Mouse (Mus musculus) myocyte (in vitro differentiated cells): Measurements from ENCODE around the gene Rell1. TPM values are rescaled to one million over a fixed set of nuclear protein-coding genes. Genes with fewer than 3 reads are reported as not detected.

Experiments used
- H3K27me3 ChIP-seq: one replicate; pipeline ENCODE4 v1.6.1; 2011; ENCODE audit not compliant: control insufficient read depth, insufficient read depth, insufficient read length
- H3K36me3 ChIP-seq: one replicate; pipeline ENCODE4 v1.6.1; 2011; ENCODE audit not compliant: control insufficient read depth, insufficient read depth
- H3K4me2 ChIP-seq: one replicate; pipeline ENCODE4 v1.6.1; 2011; ENCODE audit warnings: low read depth, control low read depth
- H3K4me3 ChIP-seq: one replicate; pipeline ENCODE4 v1.5.1; 2011; ENCODE audit warnings: mild to moderate bottlenecking, control low read depth, moderate library complexity
- H3K79me2 ChIP-seq: one replicate; pipeline ENCODE4 v1.6.1; 2011; ENCODE audit not compliant: control insufficient read depth, insufficient read depth
- H3ac ChIP-seq: one replicate; pipeline ENCODE4 v1.6.1; 2011; ENCODE audit not compliant: control insufficient read depth, insufficient read length
- CEBPB ChIP-seq: IDR thresholded peaks from 2 replicates; pipeline ENCODE4 v1.6.1; 2011; ENCODE audit warnings: mild to moderate bottlenecking, moderate library complexity; ENCODE audit not compliant: poor library complexity, insufficient read depth, severe bottlenecking
- E2F4 ChIP-seq: IDR thresholded peaks from one replicate; pipeline ENCODE4 v1.6.1; 2011; ENCODE audit warnings: mild to moderate bottlenecking, control low read depth, moderate library complexity; ENCODE audit not compliant: insufficient read depth
- MAX ChIP-seq: IDR thresholded peaks from one replicate; pipeline ENCODE4 v1.6.1; 2011; ENCODE audit warnings: low read depth, mild to moderate bottlenecking, control low read depth
- MYOD1 ChIP-seq, 3 experiments: IDR thresholded peaks; one replicate each; pipeline ENCODE4 v1.6.1; 2011; ENCODE audit warnings: control low read depth in 2 of 3, low read depth in 2 of 3, mild to moderate bottlenecking in 2 of 3, moderate library complexity in 1 of 3; ENCODE audit not compliant: insufficient read length in 2 of 3, control insufficient read depth in 1 of 3
- MYOG ChIP-seq, 3 experiments: IDR thresholded peaks; one replicate each; pipeline ENCODE4 v1.6.1; 2011; ENCODE audit warnings: control low read depth in 2 of 3, low read depth in 2 of 3, mild to moderate bottlenecking in 2 of 3; ENCODE audit not compliant: insufficient read length in 2 of 3, control insufficient read depth in 1 of 3, insufficient read depth in 1 of 3
- POLR2A ChIP-seq: IDR thresholded peaks from one replicate; pipeline ENCODE4 v1.6.1; 2011; ENCODE audit warnings: low read depth, mild to moderate bottlenecking, control low read depth, moderate library complexity; ENCODE audit not compliant: insufficient read length
- POLR2AphosphoS2 ChIP-seq: IDR thresholded peaks from one replicate; pipeline ENCODE4 v1.6.1; 2011; ENCODE audit warnings: low read depth, control low read depth; ENCODE audit not compliant: insufficient read length
- REST ChIP-seq: IDR thresholded peaks from one replicate; pipeline ENCODE4 v1.6.1; 2011; ENCODE audit warnings: mild to moderate bottlenecking, control low read depth, moderate library complexity; ENCODE audit not compliant: insufficient read depth, insufficient read length
- SRF ChIP-seq: IDR thresholded peaks from one replicate; pipeline ENCODE4 v1.6.1; 2011; ENCODE audit warnings: low read depth; ENCODE audit not compliant: control insufficient read depth, insufficient read length
- TCF12 ChIP-seq: IDR thresholded peaks from one replicate; pipeline ENCODE4 v1.6.1; 2011; ENCODE audit warnings: mild to moderate bottlenecking, control low read depth; ENCODE audit not compliant: poor library complexity, insufficient read depth, severe bottlenecking
- TCF3 ChIP-seq: IDR thresholded peaks from one replicate; pipeline ENCODE4 v1.6.1; 2011; ENCODE audit warnings: low read depth, control low read depth; ENCODE audit not compliant: insufficient read length
- USF1 ChIP-seq: IDR thresholded peaks from one replicate; pipeline ENCODE4 v1.6.1; 2011; ENCODE audit warnings: low read depth, mild to moderate bottlenecking, control low read depth, moderate library complexity
- polyA plus RNA-seq: library from polyadenylated mRNA; unstranded; fragments of >200 nt; fragmentation: generic; extraction: Trizol; gene quantifications from one replicate; pipeline ENCODE4 v1.2.1, GENCODE M21; 2012; ENCODE audit warnings: missing spikeins

The Rell1 gene
- polyA plus RNA-seq, 1 experiment: 25.9 TPM

GRCm38 (mm10) chr5:63891912-63892311, 76.8 kb downstream of the Rell1 start:
- Histone ChIP-seq H3K4me2 (no peak overlapping the region), H3K27me3 (no peaks in the 10 kb centered on the region), H3K79me2 (no peaks in the 10 kb centered on the region), H3K4me3 (no peak overlapping the region), H3ac (no peak overlapping the region), H3K36me3 (no peaks in the 10 kb centered on the region)
- TF ChIP-seq MYOD1 (IDR thresholded peaks at IDR 0.05; ENCODE audit: control insufficient read depth in 1 of 3, insufficient read length in 2 of 3, low read depth in 2 of 3) (peak in 2 of 3 experiments; percentile 39 to 80), MYOG (IDR thresholded peaks at IDR 0.05; ENCODE audit: control insufficient read depth in 1 of 3, insufficient read depth in 1 of 3, insufficient read length in 2 of 3, low read depth in 2 of 3) (peak in 1 of 3 experiments; percentile 29), POLR2A (no peak)

- TF ChIP-seq CEBPB (no peak), TCF3 (no peak), POLR2A (no peak), SRF (no peak), MAX (no peak), MYOD1 (IDR thresholded peaks at IDR 0.05; ENCODE audit: control insufficient read depth in 1 of 3, insufficient read length in 2 of 3, low read depth in 2 of 3) (no peak), POLR2AphosphoS2 (no peak), USF1 (no peak), E2F4 (no peak), REST (no peak), TCF12 (no peak), MYOG (IDR thresholded peaks at IDR 0.05; ENCODE audit: control insufficient read depth in 1 of 3, insufficient read depth in 1 of 3, insufficient read length in 2 of 3, low read depth in 2 of 3) (no peak)
- H3K4me3 ChIP-seq: no peak overlapping the region
- H3K79me2 ChIP-seq: no peaks in the 10 kb centered on the region
- H3ac ChIP-seq: no peak overlapping the region
- no peaks in the 10 kb centered on the region for H3K27me3 ChIP-seq
- no peaks in the 10 kb centered on the region for H3K36me3 ChIP-seq
- H3K4me2 ChIP-seq: no peak overlapping the region
Measured at GRCm38 (mm10) chr5:63891241-63891640, 77.5 kb downstream of the Rell1 start.

GRCm38 (mm10) chr5:63887111-63887510, 81.6 kb downstream of the Rell1 start:
- H3K79me2 ChIP-seq: no peaks in the 10 kb centered on the region
- H3K27me3 ChIP-seq: no peaks in the 10 kb centered on the region
- TF ChIP-seq USF1 (no peak), E2F4 (no peak), MYOG (IDR thresholded peaks at IDR 0.05; ENCODE audit: control insufficient read depth in 1 of 3, insufficient read depth in 1 of 3, insufficient read length in 2 of 3, low read depth in 2 of 3) (no peak), TCF3 (no peak), MAX (no peak), CEBPB (no peak), MYOD1 (IDR thresholded peaks at IDR 0.05; ENCODE audit: control insufficient read depth in 1 of 3, insufficient read length in 2 of 3, low read depth in 2 of 3) (no peak), SRF (no peak), TCF12 (no peak), REST (no peak), POLR2A (no peak), POLR2AphosphoS2 (no peak)
- H3K36me3 ChIP-seq: no peaks in the 10 kb centered on the region
- no peak overlapping the region for H3ac ChIP-seq
- no peak overlapping the region for H3K4me2 ChIP-seq
- no peak overlapping the region for H3K4me3 ChIP-seq

- Histone ChIP-seq H3K27me3 (no peaks in the 10 kb centered on the region), H3K79me2 (no peaks in the 10 kb centered on the region), H3ac (no peak overlapping the region), H3K4me2 (no peak overlapping the region), H3K4me3 (no peak overlapping the region), H3K36me3 (no peaks in the 10 kb centered on the region)
- TF ChIP-seq REST: no peak
- TF ChIP-seq POLR2A: no peak
- no peak for TF ChIP-seq MYOD1 (IDR thresholded peaks at IDR 0.05; ENCODE audit: control insufficient read depth in 1 of 3, insufficient read length in 2 of 3, low read depth in 2 of 3)
- no peak for TF ChIP-seq MAX
- TF ChIP-seq CEBPB: no peak
- TF ChIP-seq MYOG (IDR thresholded peaks at IDR 0.05; ENCODE audit: control insufficient read depth in 1 of 3, insufficient read depth in 1 of 3, insufficient read length in 2 of 3, low read depth in 2 of 3): no peak
- TF ChIP-seq SRF: no peak
- TF ChIP-seq POLR2AphosphoS2: no peak
- no peak for TF ChIP-seq USF1
- no peak for TF ChIP-seq TCF12
- TF ChIP-seq E2F4: no peak
- TF ChIP-seq TCF3: no peak
Measured at GRCm38 (mm10) chr5:63886709-63887108, 82.0 kb downstream of the Rell1 start.

- Histone ChIP-seq H3K4me2 (no peak overlapping the region), H3ac (no peak overlapping the region), H3K36me3 (no peaks in the 10 kb centered on the region), H3K79me2 (no peaks in the 10 kb centered on the region), H3K4me3 (no peak overlapping the region), H3K27me3 (no peaks in the 10 kb centered on the region)
- TF ChIP-seq MYOG (IDR thresholded peaks at IDR 0.05; ENCODE audit: control insufficient read depth in 1 of 3, insufficient read depth in 1 of 3, insufficient read length in 2 of 3, low read depth in 2 of 3) (no peak), POLR2AphosphoS2 (no peak), MYOD1 (IDR thresholded peaks at IDR 0.05; ENCODE audit: control insufficient read depth in 1 of 3, insufficient read length in 2 of 3, low read depth in 2 of 3) (no peak), E2F4 (no peak), SRF (no peak), TCF12 (no peak), TCF3 (no peak), REST (no peak), POLR2A (no peak), USF1 (no peak), CEBPB (no peak), MAX (no peak)
Measured at GRCm38 (mm10) chr5:63886292-63886691, 82.4 kb downstream of the Rell1 start.
